Mouse (Mus musculus) v-Abl transformed pro-B cells (cell line): ENCODE results near the gene Scarf1.

Experiments used
- in situ Hi-C, 2 experiments: fragments of 400-800 bp; cut with MboI; formaldehyde crosslinking; loops; one replicate each; pipeline ENCODE4 v1.15.1; 2025; ENCODE audit not compliant: unreplicated experiment in 2 of 2

Scarf1 gene

GRCm38 (mm10) chr11:75513336-75513735 lies at the start of gene Scarf1:
Gene Scarf1, plus strand, starts transcription at chr11:75513540.
- in situ Hi-C loops: loop anchor here in 1 of 2 experiments (25.0 kb wide), 1 partner anchor 399 kb away; no protein-coding TSS in a partner anchor

DNA sequence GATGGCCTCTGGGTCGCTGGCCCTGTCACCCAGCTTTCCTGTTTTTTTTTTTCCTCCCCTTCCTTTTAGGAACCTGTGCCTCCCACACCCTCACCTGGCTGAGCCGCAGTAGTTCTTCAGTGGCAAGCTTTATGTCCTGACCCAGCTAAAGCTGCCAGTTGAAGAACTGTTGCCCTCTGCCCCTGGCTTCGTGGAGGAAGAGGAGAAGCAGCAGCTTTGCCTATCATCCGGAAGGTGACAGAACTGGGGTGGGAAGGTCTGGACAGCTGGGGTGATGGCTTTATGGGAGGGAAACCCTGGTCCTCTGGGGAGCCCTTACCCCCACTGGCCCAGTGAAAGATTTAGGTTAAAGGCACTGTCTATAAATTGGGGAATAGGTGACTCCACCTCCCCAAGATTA lies 49.7 kb upstream of the Scarf1 start:
- in situ Hi-C loops: no loop called here

- in situ Hi-C loops: no loop called here
Observed at GRCm38 (mm10) chr11:75464417-75464816, 48.9 kb upstream of the Scarf1 start.

- in situ Hi-C loops: no loop called here
Observed at GRCm38 (mm10) chr11:75465051-75465450, 48.3 kb upstream of the Scarf1 start.

- in situ Hi-C loops: no loop called here
Observed at GRCm38 (mm10) chr11:75466731-75467505, 46.4 kb upstream of the Scarf1 start.

DNA sequence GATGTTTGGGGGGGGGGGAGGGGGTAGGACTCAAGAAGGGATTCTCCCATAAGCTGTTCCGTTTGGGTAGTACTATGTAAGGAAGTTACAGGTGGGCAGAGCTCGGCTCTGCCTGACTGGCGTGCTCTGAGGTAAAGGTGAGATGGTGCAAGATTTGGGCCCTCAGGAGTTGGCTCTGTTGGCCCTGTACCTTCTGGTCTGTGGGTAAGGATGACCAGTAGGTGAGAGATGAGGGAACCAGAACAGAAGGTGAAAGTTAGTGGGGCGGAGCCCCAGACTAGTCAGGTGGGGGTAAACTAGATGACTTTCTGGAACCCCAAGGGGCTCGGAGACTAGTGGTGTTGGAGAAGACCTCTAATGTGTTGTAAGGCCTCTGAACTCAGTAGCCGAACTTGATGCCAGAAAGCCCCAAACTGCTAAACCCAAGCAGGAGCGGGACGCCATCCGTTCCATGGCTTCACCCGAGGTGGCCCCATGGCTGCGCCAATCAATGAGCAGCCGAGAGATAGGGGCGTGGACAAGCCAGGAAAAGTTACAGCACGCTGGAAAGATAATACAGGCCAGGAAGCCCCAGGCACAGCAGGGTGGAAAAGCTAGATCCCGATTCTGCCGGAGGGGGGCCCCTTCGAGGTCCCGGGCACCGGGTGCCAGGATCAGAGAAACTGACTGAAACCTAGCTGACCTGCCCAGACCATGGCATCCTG lies 45.7 kb upstream of the Scarf1 start:
- in situ Hi-C loops: no loop called here

GRCm38 (mm10) chr11:75468410-75468809 lies 44.9 kb upstream of the Scarf1 start:
- in situ Hi-C loops: no loop called here

GRCm38 (mm10) chr11:75469261-75469660 lies 44.1 kb upstream of the Scarf1 start:
- in situ Hi-C loops: no loop called here

DNA sequence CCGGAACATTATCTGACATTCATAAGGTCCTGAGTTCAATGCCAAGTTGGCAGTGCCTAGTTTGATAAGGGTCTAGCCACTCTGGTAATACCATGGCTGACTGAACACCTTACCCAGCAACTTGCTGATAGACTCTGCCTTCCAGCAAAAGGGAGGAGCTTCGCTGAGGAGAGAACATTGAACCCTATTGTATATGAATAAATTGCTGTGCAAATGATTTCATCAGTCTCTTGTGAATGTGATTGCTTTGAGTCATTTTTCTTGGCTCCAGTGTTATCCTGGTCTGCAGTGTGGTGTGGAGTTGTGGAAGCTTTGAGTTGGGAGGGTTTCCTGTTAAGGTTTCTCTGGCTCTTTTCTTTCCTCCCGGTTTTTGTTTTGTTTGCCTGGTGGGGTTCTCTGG lies 42.7 kb upstream of the Scarf1 start:
- in situ Hi-C loops: no loop called here

DNA sequence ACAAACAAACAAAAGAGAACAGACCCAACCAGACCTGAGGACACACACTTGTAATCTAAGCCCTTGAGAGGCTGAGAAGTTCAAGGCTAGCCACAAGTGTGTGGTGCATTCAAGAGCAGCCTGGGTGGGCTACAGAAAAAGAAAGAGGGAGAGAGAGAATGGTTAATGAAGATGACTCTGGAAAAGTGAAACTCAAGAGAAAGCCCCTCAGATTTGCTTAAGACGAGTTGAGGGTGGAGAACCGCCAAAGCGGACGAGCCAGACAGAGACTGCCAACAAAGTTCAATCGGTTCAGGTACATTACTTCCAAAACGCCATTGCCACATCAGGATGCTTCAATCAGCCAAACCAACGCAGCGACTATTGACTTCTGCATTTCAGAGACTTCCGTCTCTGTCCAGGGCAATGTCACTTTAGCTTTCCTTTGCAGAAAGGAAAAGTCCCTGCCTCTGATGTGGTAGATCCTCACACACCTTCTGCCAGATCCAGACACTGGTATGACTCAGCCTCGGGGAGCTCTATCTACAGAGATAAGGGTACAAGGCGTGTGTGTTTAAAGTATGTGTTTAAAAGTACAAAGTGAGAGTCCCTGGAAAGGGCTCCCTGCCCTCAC lies 40.8 kb upstream of the Scarf1 start:
- in situ Hi-C loops: no loop called here

DNA sequence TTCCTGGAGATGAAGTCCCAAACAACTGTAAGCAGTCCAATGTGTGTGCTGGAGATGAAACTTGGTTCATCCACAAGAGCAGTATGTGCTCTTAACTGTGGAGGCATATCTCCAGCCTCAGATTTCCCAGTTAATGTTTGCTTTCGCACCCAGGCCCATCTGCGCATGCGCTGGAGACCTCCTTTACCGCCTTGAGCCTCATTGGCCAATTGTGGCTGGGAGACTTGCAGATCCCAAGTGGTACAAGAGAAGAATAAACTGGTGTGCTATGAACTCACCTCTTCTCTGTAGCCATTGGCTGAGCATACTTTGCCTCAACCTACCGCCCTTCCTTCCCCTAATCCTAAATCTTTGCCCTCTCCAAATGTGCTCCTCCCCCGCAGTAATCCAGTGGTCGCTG lies 40.0 kb upstream of the Scarf1 start:
- in situ Hi-C loops: no loop called here

DNA sequence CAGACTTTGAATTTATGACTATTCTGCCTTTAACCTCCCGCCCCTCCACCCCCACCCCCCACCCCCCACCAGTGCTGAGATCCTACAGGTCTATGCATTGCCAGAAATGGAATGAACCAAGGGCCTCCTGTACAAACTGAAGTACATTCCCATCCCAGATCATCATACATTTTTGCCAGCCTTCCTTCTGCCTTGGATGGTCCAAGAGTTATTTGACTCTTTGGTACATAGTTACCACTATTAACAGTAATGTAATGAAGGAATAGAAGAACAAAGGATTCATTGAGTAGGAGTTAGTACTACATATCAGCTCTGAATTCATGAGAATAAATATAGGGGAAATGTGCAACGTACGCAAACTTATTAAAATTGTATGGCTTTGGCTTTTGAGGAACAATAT lies 27.1 kb upstream of the Scarf1 start:
- in situ Hi-C loops: loop anchor here (5.0 to 25.0 kb wide), 3 partner anchors 34 to 299 kb away; partner anchors contain the start of genes Dph1 (in 1 of the 2), Ovca2 (in 1 of the 2), Rtn4rl1 (in 1 of the 2) and Wdr81 (in 1 of the 2)

- in situ Hi-C loops: loop anchor here (5.0 to 25.0 kb wide), 3 partner anchors 34 to 299 kb away; partner anchors contain the start of genes Dph1 (in 1 of the 2), Ovca2 (in 1 of the 2), Rtn4rl1 (in 1 of the 2) and Wdr81 (in 1 of the 2)
Observed at GRCm38 (mm10) chr11:75486601-75487285, 26.6 kb upstream of the Scarf1 start, which contains the start of gene Prpf8. Gene Prpf8, plus strand, starts transcription at chr11:75486816.

DNA sequence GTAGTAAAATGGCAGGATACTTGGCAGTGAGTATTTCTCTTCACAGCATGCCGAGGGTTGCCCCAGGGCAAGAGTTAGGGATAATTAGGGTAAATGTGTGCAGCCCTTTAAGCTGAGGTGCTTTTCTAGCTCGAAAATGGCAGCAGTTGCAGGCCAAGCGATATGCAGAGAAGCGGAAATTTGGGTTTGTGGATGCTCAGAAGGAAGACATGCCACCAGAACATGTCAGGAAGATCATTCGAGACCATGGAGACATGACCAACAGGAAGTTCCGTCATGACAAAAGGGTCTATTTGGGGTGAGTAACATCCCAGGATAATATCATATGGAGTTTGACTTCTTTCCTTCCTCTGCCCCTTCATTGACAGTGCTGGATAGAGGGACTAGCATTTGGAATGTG lies 25.8 kb upstream of the Scarf1 start:
- in situ Hi-C loops: loop anchor here (5.0 to 25.0 kb wide), 3 partner anchors 35 to 300 kb away; partner anchors contain the start of genes Dph1 (in 1 of the 2), Ovca2 (in 1 of the 2), Rtn4rl1 (in 1 of the 2) and Wdr81 (in 1 of the 2)

DNA sequence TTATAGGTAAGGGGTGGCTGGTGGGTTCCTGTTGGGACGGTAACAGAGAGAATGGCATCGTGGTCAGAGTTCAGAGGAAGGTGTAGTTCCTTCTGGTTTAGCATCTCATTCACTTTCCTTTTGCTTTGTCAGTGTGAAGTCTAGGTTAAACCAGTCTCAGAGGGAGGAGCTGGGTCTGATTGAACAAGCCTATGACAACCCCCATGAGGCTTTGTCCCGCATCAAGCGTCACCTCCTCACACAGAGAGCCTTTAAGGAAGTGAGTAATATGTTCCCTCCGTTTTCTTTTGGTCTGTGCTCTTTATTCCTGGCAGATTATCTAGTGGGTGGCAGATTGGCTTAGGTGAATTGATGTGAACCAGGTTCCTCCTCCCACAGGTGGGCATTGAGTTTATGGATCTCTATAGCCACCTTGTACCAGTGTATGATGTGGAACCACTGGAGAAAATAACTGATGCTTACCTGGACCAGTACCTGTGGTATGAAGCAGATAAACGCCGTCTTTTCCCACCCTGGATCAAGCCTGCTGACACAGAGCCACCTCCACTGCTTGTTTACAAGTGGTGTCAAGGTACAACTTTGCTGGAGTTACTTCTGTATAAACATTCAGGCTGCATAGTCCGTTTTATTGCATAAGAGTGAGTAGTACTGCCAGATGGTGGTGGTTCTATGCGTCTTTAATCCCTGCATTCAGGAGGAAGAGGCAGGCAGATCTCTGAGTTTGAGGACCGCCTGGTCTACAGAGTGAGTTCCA lies 18.9 kb upstream of the Scarf1 start:
- in situ Hi-C loops: loop anchor here (5.0 to 25.0 kb wide), 2 partner anchors 42 to 307 kb away; partner anchors contain the start of genes Dph1 (in 1 of the 2), Ovca2 (in 1 of the 2), Rtn4rl1 (in 1 of the 2) and Wdr81 (in 1 of the 2)

DNA sequence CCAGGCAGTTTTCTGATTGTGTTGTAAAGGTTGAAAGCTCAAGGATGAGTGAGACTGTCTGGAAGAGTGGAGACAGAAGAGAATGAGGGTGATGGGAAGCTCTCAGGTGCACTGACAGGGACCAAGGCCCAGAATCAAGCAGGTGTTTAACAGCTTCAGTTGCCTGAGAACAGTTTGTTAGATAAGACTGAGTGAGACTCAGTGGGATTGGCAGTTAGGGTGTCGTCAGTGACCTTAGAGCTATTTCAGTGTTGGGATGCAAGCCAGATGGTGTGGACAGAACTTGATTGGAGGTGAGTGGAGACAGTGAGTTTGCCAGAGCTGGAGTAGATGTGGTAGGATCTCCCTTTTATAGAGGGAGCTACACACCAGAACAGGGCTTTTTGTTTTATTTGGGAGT lies 15.2 kb upstream of the Scarf1 start:
- in situ Hi-C loops: loop anchor here in 1 of 2 experiments (25.0 kb wide), 1 partner anchor 311 kb away; the partner anchor contains the start of genes Dph1, Ovca2 and Rtn4rl1

DNA sequence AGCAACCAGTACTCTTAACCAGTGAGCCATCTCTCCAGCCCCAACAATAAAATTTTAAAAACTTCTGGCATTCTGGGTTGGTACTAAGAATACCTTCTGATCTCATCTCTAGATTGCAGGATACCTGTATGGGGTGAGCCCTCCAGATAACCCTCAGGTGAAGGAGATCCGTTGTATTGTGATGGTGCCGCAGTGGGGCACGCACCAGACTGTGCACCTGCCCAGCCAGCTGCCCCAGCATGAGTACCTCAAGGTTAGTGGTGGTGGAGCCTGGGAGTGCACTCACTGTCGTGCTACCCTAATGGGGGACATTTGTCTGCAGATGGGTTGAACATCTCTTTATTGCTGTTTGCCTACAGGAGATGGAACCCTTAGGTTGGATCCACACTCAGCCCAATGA lies 5.2 kb upstream of the Scarf1 start:
- in situ Hi-C loops: loop anchor here in 1 of 2 experiments (25.0 kb wide), 1 partner anchor 404 kb away; no protein-coding TSS in a partner anchor

DNA sequence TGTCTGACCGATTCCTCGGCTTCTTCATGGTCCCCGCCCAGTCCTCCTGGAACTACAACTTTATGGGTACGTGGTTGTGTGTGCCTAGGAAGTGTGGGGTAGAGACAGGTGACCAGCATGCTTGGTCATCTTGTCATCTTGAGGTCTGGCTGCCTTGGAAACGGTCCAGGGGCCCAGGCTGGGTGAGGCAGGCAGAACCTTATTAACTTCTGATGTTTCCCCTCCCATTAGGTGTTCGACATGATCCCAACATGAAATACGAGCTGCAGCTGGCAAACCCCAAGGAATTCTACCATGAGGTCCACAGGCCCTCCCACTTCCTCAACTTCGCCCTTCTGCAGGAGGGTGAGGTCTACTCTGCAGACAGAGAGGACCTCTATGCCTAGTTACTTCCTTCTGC lies 4.4 kb upstream of the Scarf1 start:
- in situ Hi-C loops: loop anchor here in 1 of 2 experiments (25.0 kb wide), 1 partner anchor 403 kb away; no protein-coding TSS in a partner anchor
